Mouse (Mus musculus): ENCODE data around the gene Ifng. TPM values are rescaled to one million over a fixed set of nuclear protein-coding genes. Genes with fewer than 3 reads are reported as not detected.

Gene Ifng
- polyA plus RNA-seq, 1 experiment: not detected

- Histone ChIP-seq H3K4me3 (replicated peaks; ENCODE audit: control insufficient read depth, low read depth, low read length) (no peak overlapping the region), H3K27ac (ENCODE audit: control insufficient read depth, insufficient read depth, low read depth, low read length, poor library complexity) (no peak overlapping the region), H3K4me1 (ENCODE audit: control insufficient read depth, insufficient read depth, low read length) (no peaks in the 10 kb centered on the region)
- no peak for TF ChIP-seq POLR2A (IDR thresholded peaks at IDR 0.05; ENCODE audit: borderline replicate concordance, control insufficient read depth, low read depth, low read length)
- TF ChIP-seq CTCF (IDR thresholded peaks at IDR 0.05; ENCODE audit: control insufficient read depth, insufficient read depth, low read length): no peak
- WGBS: 43% methylated on average over 3 of the region's 3 CpGs
Observed at GRCm38 (mm10) chr10:118441898-118442297, 1.1 kb downstream of the Ifng start.

GRCm38 (mm10) chr10:118442999-118443398, 2.2 kb downstream of the Ifng start:
- TF ChIP-seq CTCF (IDR thresholded peaks at IDR 0.05; ENCODE audit: control insufficient read depth, insufficient read depth, low read length): no peak
- TF ChIP-seq POLR2A (IDR thresholded peaks at IDR 0.05; ENCODE audit: borderline replicate concordance, control insufficient read depth, low read depth, low read length): no peak
- 71% methylated on average over 6 of the region's 6 CpGs for WGBS
- H3K27ac ChIP-seq (ENCODE audit: control insufficient read depth, insufficient read depth, low read depth, low read length, poor library complexity): no peak overlapping the region
- H3K4me1 ChIP-seq (ENCODE audit: control insufficient read depth, insufficient read depth, low read length): no peaks in the 10 kb centered on the region
- H3K4me3 ChIP-seq (replicated peaks; ENCODE audit: control insufficient read depth, low read depth, low read length): no peak overlapping the region

- TF ChIP-seq CTCF (IDR thresholded peaks at IDR 0.05; ENCODE audit: control insufficient read depth, insufficient read depth, low read length): no peak
- TF ChIP-seq POLR2A (IDR thresholded peaks at IDR 0.05; ENCODE audit: borderline replicate concordance, control insufficient read depth, low read depth, low read length): no peak
- H3K4me3 ChIP-seq (replicated peaks; ENCODE audit: control insufficient read depth, low read depth, low read length): no peak overlapping the region
- 86% methylated on average over 6 of the region's 6 CpGs for WGBS
- H3K4me1 ChIP-seq (ENCODE audit: control insufficient read depth, insufficient read depth, low read length): no peaks in the 10 kb centered on the region
- H3K27ac ChIP-seq (ENCODE audit: control insufficient read depth, insufficient read depth, low read depth, low read length, poor library complexity): no peak overlapping the region
Observed at GRCm38 (mm10) chr10:118445021-118445420, 4.2 kb downstream of the Ifng start.

- 83% methylated on average over 8 of the region's 8 CpGs for WGBS
- Histone ChIP-seq H3K4me3 (replicated peaks; ENCODE audit: control insufficient read depth, low read depth, low read length) (no peak overlapping the region), H3K4me1 (ENCODE audit: control insufficient read depth, insufficient read depth, low read length) (no peaks in the 10 kb centered on the region), H3K27ac (ENCODE audit: control insufficient read depth, insufficient read depth, low read depth, low read length, poor library complexity) (no peak overlapping the region)
- no peak for TF ChIP-seq CTCF (IDR thresholded peaks at IDR 0.05; ENCODE audit: control insufficient read depth, insufficient read depth, low read length)
Observed at GRCm38 (mm10) chr10:118445502-118445901, 4.7 kb downstream of the Ifng start.

GRCm38 (mm10) chr10:118445978-118446377, 5.1 kb downstream of the Ifng start:
- no peaks in the 10 kb centered on the region for H3K4me1 ChIP-seq (ENCODE audit: control insufficient read depth, insufficient read depth, low read length)
- TF ChIP-seq CTCF (IDR thresholded peaks at IDR 0.05; ENCODE audit: control insufficient read depth, insufficient read depth, low read length) (no peak), POLR2A (IDR thresholded peaks at IDR 0.05; ENCODE audit: borderline replicate concordance, control insufficient read depth, low read depth, low read length) (no peak)
- 88% methylated on average over 14 of the region's 14 CpGs for WGBS
- H3K4me3 ChIP-seq (replicated peaks; ENCODE audit: control insufficient read depth, low read depth, low read length): no peak overlapping the region
- no peak overlapping the region for H3K27ac ChIP-seq (ENCODE audit: control insufficient read depth, insufficient read depth, low read depth, low read length, poor library complexity)

DNA sequence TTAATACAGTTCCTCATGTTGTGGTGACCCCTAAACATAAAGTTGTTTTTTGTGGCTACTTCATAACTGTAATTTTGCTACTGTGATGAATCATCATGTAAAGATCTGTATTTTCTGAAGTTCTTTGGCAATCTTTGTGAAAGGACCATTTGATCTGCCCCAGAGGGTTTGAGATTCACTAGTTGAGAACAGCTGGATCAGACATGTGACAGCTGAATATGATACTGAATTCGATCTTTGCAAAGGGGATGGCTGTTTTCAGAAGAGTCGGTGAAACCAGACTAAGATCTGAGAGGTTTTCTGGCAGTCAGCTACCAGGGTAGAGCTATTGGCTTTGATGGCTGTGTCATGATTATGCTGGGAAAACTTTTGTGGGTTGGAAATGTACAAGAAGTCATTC, 10.9 kb downstream of the Ifng start:
- no peak overlapping the region for H3K27ac ChIP-seq (ENCODE audit: control insufficient read depth, insufficient read depth, low read depth, low read length, poor library complexity)
- 72% methylated on average over 2 of the region's 2 CpGs for WGBS
- no peaks in the 10 kb centered on the region for H3K4me1 ChIP-seq (ENCODE audit: control insufficient read depth, insufficient read depth, low read length)
- no peak overlapping the region for H3K4me3 ChIP-seq (replicated peaks; ENCODE audit: control insufficient read depth, low read depth, low read length)
- TF ChIP-seq CTCF (IDR thresholded peaks at IDR 0.05; ENCODE audit: control insufficient read depth, insufficient read depth, low read length): no peak
- TF ChIP-seq POLR2A (IDR thresholded peaks at IDR 0.05; ENCODE audit: borderline replicate concordance, control insufficient read depth, low read depth, low read length): no peak

DNA sequence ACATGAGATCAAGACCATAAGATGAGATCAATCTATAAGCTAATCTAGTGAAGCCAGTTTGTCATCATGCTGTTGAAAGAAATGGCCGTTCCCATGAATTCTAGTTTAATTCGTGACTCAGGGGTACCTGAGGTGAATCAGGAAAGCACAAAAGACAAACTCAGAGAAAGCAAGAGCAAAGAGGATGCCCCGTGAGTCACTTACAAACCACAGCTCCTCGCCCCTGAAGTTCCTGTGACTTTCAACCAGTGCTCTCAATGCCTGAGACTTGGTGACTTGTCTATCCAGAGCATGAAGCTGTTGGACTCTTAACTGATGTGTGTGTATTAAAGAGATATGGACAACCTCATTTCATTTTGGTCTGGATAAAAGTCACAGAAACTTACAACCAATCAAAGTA, 17.9 kb downstream of the Ifng start:
- Histone ChIP-seq H3K4me1 (ENCODE audit: control insufficient read depth, insufficient read depth, low read length) (no peaks in the 10 kb centered on the region), H3K4me3 (replicated peaks; ENCODE audit: control insufficient read depth, low read depth, low read length) (no peak overlapping the region), H3K27ac (ENCODE audit: control insufficient read depth, insufficient read depth, low read depth, low read length, poor library complexity) (no peak overlapping the region)
- TF ChIP-seq POLR2A (IDR thresholded peaks at IDR 0.05; ENCODE audit: borderline replicate concordance, control insufficient read depth, low read depth, low read length): no peak
- no peak for TF ChIP-seq CTCF (IDR thresholded peaks at IDR 0.05; ENCODE audit: control insufficient read depth, insufficient read depth, low read length)
- 72% methylated on average over 4 of the region's 4 CpGs for WGBS

DNA sequence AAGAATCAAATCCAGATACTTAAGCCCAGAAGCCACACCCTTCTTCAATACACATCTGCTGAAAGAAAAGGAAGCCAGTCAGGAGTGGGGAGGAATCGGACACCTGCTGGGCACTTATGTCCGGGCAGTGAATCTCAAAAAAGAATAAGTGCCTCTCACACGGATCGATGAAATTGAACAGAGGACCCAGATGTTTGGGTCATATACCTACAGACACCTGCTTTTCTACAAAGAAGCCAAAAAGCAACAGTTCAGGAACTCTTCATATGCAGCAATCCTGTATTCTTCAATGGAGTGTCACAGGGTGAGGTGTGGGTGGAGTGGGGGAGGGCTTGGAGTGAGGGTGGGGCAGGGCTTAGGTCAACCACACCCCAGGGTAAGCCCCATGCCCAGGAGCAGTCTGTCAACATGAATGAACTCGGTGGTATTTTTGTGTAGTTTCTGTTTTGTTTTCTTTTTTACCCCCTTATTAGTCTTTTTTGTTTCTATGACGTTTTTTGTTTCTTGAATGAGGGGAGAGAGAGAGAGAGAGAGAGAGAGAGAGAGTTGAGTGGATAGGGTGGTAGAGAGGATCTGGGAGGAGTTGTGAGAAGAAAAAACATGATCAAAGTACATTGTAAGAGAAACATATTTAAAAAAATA, 20.4 kb downstream of the Ifng start:
- 73% methylated on average over 6 of the region's 6 CpGs for WGBS
- Histone ChIP-seq H3K27ac (ENCODE audit: control insufficient read depth, insufficient read depth, low read depth, low read length, poor library complexity) (no peak overlapping the region), H3K4me1 (ENCODE audit: control insufficient read depth, insufficient read depth, low read length) (no peaks in the 10 kb centered on the region; the same call in 1 of the 2 replicates), H3K4me3 (replicated peaks; ENCODE audit: control insufficient read depth, low read depth, low read length) (no peak overlapping the region)
- no peak for TF ChIP-seq CTCF (IDR thresholded peaks at IDR 0.05; ENCODE audit: control insufficient read depth, insufficient read depth, low read length)
- TF ChIP-seq POLR2A (IDR thresholded peaks at IDR 0.05; ENCODE audit: borderline replicate concordance, control insufficient read depth, low read depth, low read length): no peak

DNA sequence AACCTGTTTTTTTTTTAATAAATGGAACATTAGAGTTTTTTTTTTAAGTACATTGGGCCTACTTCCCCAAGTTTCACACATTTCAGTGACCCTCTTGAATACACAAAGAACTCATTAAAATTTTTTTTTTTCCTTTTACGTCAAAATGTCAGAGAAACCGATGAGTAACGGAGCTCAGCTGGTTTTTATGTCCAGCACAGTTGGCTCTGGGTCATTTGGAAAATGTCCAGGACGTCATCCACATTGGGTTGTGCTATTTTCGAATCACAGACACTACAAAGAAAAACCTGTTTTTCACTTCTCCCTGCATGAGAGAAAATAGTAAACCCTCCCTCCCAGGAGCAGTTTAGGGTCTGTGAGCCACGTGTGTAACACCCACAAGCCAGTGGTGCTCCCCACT, 25.6 kb downstream of the Ifng start:
- TF ChIP-seq CTCF (IDR thresholded peaks at IDR 0.05; ENCODE audit: control insufficient read depth, insufficient read depth, low read length) (no peak), POLR2A (IDR thresholded peaks at IDR 0.05; ENCODE audit: borderline replicate concordance, control insufficient read depth, low read depth, low read length) (no peak)
- 60% methylated on average over 6 of the region's 6 CpGs for WGBS

More for the DNA sequence above, 25.6 kb downstream of the Ifng start:
- Histone ChIP-seq H3K27ac (ENCODE audit: control insufficient read depth, insufficient read depth, low read depth, low read length, poor library complexity) (no peak overlapping the region; the same call in 1 of the 2 replicates), H3K4me1 (ENCODE audit: control insufficient read depth, insufficient read depth, low read length) (no peaks in the 10 kb centered on the region; the same call in 1 of the 2 replicates), H3K4me3 (replicated peaks; ENCODE audit: control insufficient read depth, low read depth, low read length) (no peak overlapping the region)
